Mouse (Mus musculus): ENCODE data around the gene Casp7. TPM values are rescaled to one million over a fixed set of nuclear protein-coding genes. Genes with fewer than 3 reads are reported as not detected.

The Casp7 gene
- total and polyA plus RNA-seq, 2 experiments from 2014 or later, result 23.7 to 28.8 TPM

DNA sequence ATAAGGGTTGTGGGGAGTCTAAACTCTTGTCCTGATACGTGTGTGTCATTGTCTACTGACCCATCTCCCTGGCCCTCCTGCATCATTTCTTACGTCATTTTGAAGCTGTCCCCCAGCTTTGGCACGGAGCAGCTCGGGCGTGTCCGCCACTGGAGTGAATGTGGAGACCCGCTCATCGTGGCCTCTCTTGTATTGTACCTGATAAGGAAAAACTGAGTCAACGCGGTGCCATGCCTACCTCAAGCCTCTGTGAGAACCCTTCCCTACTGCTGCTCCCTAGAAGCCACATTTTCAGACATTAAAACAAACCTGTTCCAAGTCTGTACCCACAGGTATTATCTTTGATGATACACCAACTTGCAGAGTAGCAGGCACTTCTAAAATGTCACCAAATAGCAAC lies 15.5 kb upstream of the Casp7 start:
- Histone ChIP-seq H3K27ac (ENCODE audit: low read depth, low read length) (no peak overlapping the region), H3K4me3 (ENCODE audit: low read depth, low read length) (no peak overlapping the region), H3K27me3 (ENCODE audit: insufficient read depth, low read length) (no peaks in the 10 kb centered on the region), H3K36me3 (ENCODE audit: insufficient read depth) (no peaks in the 10 kb centered on the region), H3K4me1 (ENCODE audit: insufficient read depth) (no peaks in the 10 kb centered on the region), H3K9me3 (ENCODE audit: low read length) (no peaks in the 10 kb centered on the region), H3K9ac (no peak overlapping the region), H3K4me2 (ENCODE audit: low read depth) (no peak overlapping the region)
- no peak for ATAC-seq
- no peak for DNase-seq
- no peak for TF ChIP-seq CTCF (IDR thresholded peaks at IDR 0.05; ENCODE audit: low read depth)
- 91% methylated on average over 10 of the region's 10 CpGs for WGBS

DNA sequence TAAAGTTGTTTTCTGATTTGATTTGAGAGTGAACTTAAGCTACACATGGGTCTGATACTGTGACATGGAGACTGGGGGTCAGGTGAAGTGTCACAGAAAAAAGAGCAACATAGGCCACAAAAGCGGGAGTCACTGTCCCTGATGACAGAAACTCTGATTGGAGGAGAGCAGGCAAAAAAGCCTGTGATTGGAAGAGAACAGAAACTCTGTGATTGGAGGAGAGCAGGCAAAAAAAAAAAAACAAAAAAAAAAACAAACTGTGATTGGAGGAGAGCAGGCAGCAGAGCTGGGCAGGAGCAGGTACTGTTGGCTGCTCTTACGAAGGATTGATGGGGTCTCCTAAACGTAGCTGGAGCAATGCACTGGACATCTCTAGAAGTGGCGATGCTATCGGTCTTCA lies 11.4 kb upstream of the Casp7 start:
- WGBS, result 89% methylated on average over 5 of the region's 5 CpGs

DNA sequence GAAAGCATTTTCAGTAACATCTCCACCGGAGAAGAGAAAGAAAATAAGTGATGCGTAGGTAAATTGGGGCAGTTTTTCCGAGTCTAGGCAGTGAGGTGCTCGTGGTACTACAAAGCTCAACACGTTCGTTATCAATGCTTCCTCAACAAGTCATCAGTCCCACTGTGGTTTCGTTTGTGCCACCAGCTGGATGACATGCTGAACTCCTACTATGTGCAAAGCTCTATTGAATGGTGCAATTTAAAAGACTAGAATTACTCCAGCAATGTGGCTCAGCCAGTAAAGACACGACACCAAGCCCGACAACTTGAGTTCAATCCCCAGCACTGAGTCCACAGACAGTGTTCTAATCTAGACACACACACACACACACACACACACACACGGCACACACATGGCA lies 10.8 kb upstream of the Casp7 start:
- Histone ChIP-seq H3K27ac (ENCODE audit: low read depth, low read length) (no peak overlapping the region), H3K9me3 (ENCODE audit: low read length) (no peaks in the 10 kb centered on the region), H3K27me3 (ENCODE audit: insufficient read depth, low read length) (no peaks in the 10 kb centered on the region), H3K36me3 (ENCODE audit: insufficient read depth) (no peaks in the 10 kb centered on the region), H3K4me3 (ENCODE audit: low read depth, low read length) (no peak overlapping the region), H3K4me2 (ENCODE audit: low read depth) (no peak overlapping the region), H3K4me1 (ENCODE audit: insufficient read depth) (no peaks in the 10 kb centered on the region), H3K9ac (no peak overlapping the region)
- ATAC-seq (no peak), DNase-seq (no peak)
- WGBS, result 79% methylated on average over 10 of the region's 10 CpGs
- no peak for TF ChIP-seq CTCF (IDR thresholded peaks at IDR 0.05; ENCODE audit: low read depth)

More for the DNA sequence above, 11.4 kb upstream of the Casp7 start:
- TF ChIP-seq CTCF (IDR thresholded peaks at IDR 0.05; ENCODE audit: low read depth), result no peak
- H3K9me3 ChIP-seq (ENCODE audit: low read length), result no peaks in the 10 kb centered on the region
- H3K27me3 ChIP-seq (ENCODE audit: insufficient read depth, low read length), result no peaks in the 10 kb centered on the region
- no peak for DNase-seq
- H3K9ac ChIP-seq, result no peak overlapping the region
- no peak for ATAC-seq
- no peak overlapping the region for H3K27ac ChIP-seq (ENCODE audit: low read depth, low read length)
- H3K4me3 ChIP-seq (ENCODE audit: low read depth, low read length), result no peak overlapping the region
- no peaks in the 10 kb centered on the region for H3K4me1 ChIP-seq (ENCODE audit: insufficient read depth)
- no peaks in the 10 kb centered on the region for H3K36me3 ChIP-seq (ENCODE audit: insufficient read depth)
- no peak overlapping the region for H3K4me2 ChIP-seq (ENCODE audit: low read depth)

- no peaks in the 10 kb centered on the region for H3K36me3 ChIP-seq (ENCODE audit: insufficient read depth)
- no peaks in the 10 kb centered on the region for H3K9me3 ChIP-seq (ENCODE audit: low read length)
- H3K4me2 ChIP-seq (ENCODE audit: low read depth), result no peak overlapping the region
- ATAC-seq (no peak), DNase-seq (no peak)
- no peaks in the 10 kb centered on the region for H3K27me3 ChIP-seq (ENCODE audit: insufficient read depth, low read length)
- H3K4me3 ChIP-seq (ENCODE audit: low read depth, low read length), result no peak overlapping the region
- no peak for TF ChIP-seq CTCF (IDR thresholded peaks at IDR 0.05; ENCODE audit: low read depth)
- H3K27ac ChIP-seq (ENCODE audit: low read depth, low read length), result no peak overlapping the region
- no peaks in the 10 kb centered on the region for H3K4me1 ChIP-seq (ENCODE audit: insufficient read depth)
- no peak overlapping the region for H3K9ac ChIP-seq
- WGBS, result 86% methylated on average over 4 of the region's 4 CpGs
Measured at GRCm38 (mm10) chr19:56387726-56388302, 9.1 kb upstream of the Casp7 start.

DNA sequence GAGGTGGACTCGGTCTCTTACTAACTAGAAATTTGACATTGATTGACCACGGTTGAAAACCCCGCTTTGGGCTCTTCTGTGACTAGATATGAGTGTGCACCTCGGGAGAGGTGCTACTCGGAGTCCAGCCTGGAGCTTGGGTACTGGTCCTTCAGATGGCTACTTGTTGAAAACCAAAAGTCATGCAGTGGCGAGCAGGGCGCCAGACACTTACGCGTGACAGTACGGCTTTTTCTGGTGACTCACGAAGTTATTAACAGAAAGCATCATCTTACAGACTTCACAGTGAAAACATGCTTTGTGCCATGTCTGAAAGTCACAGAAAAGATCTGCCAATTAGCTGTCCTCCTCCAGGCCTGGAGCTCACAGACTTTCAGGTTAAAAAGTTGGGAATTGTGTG lies 7.8 kb upstream of the Casp7 start:
- no peak for DNase-seq
- 94% methylated on average over 11 of the region's 11 CpGs for WGBS
- no peak overlapping the region for H3K9ac ChIP-seq
- H3K4me1 ChIP-seq (ENCODE audit: insufficient read depth), result no peaks in the 10 kb centered on the region
- no peak overlapping the region for H3K27ac ChIP-seq (ENCODE audit: low read depth, low read length)
- ATAC-seq, result no peak
- H3K4me2 ChIP-seq (ENCODE audit: low read depth), result no peak overlapping the region
- no peaks in the 10 kb centered on the region for H3K9me3 ChIP-seq (ENCODE audit: low read length)
- no peaks in the 10 kb centered on the region for H3K27me3 ChIP-seq (ENCODE audit: insufficient read depth, low read length)
- H3K36me3 ChIP-seq (ENCODE audit: insufficient read depth), result no peaks in the 10 kb centered on the region
- no peak overlapping the region for H3K4me3 ChIP-seq (ENCODE audit: low read depth, low read length)
- no peak for TF ChIP-seq CTCF (IDR thresholded peaks at IDR 0.05; ENCODE audit: low read depth)

DNA sequence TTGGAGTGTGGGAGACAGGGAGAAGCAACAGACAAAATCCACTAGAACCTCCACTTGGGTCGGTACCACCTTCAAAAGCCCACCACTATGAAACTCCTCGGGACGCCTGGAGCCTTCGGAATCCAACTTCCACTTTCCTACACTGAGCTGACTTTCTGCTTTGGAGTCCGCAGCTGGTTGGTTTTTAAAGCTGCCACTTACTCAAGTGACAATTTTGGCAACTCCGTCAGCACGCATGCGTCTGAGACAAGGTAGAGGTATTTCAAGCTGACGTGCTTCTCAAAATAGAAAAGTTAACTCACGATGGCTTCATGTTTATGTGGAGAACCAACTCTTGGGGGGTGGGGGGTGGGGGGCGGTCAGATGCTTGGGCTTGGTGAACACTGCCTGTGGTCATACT lies 7.0 kb upstream of the Casp7 start, which contains the start of gene Nrap:
TSS of gene Nrap (minus strand) at position 159 of the 400 bp plus-strand sequence.
- Histone ChIP-seq H3K27ac (ENCODE audit: low read depth, low read length) (no peak within 1 kb of the TSS), H3K4me1 (ENCODE audit: insufficient read depth) (no peaks in the 10 kb centered on the region), H3K27me3 (ENCODE audit: insufficient read depth, low read length) (no peaks in the 10 kb centered on the region), H3K9ac (no peak within 1 kb of the TSS), H3K9me3 (ENCODE audit: low read length) (no peaks in the 10 kb centered on the region), H3K4me3 (ENCODE audit: low read depth, low read length) (no peak within 1 kb of the TSS), H3K4me2 (ENCODE audit: low read depth) (no peak within 1 kb of the TSS), H3K36me3 (ENCODE audit: insufficient read depth) (no peaks in the 10 kb centered on the region)
- no peak for ATAC-seq
- WGBS, result 90% methylated on average over 11 of the region's 11 CpGs
- DNase-seq, result no peak
- no peak for TF ChIP-seq CTCF (IDR thresholded peaks at IDR 0.05; ENCODE audit: low read depth)

- no peak overlapping the region for H3K9ac ChIP-seq
- H3K9me3 ChIP-seq (ENCODE audit: low read length), result no peaks in the 10 kb centered on the region
- H3K4me2 ChIP-seq (ENCODE audit: low read depth), result no peak overlapping the region
- DNase-seq (no peak), ATAC-seq (no peak)
- H3K27me3 ChIP-seq (ENCODE audit: insufficient read depth, low read length), result peaks cover 4% of the 10 kb centered on the region; the same call in 1 of the 2 replicates
- no peaks in the 10 kb centered on the region for H3K4me1 ChIP-seq (ENCODE audit: insufficient read depth)
- H3K36me3 ChIP-seq (ENCODE audit: insufficient read depth), result no peaks in the 10 kb centered on the region
- no peak overlapping the region for H3K4me3 ChIP-seq (ENCODE audit: low read depth, low read length)
- TF ChIP-seq CTCF (IDR thresholded peaks at IDR 0.05; ENCODE audit: low read depth), result no peak
- H3K27ac ChIP-seq (ENCODE audit: low read depth, low read length), result no peak overlapping the region
- 80% methylated on average over 6 of the region's 6 CpGs for WGBS
Measured at GRCm38 (mm10) chr19:56391307-56392046, 5.5 kb upstream of the Casp7 start.

Measured in forebrain, postnatal 0 days (tissue).